Mouse (Mus musculus) hindbrain, embryonic 10.5 days (tissue): Measurements from ENCODE around the gene Hdlbp. TPM values are rescaled to one million over a fixed set of nuclear protein-coding genes. Genes with fewer than 3 reads are reported as not detected.

Experiments
- DNase-seq: peaks from one replicate; pipeline ENCODE4 v3.0.0-alpha.2; 2017; ENCODE audit warnings: low spot score
- H3K27ac ChIP-seq: fragments of 300-500 bp; sonication (generic); 2 replicates; pipeline ENCODE4 v1.5.1; 2016; ENCODE audit warnings: mild to moderate bottlenecking, moderate library complexity
- H3K27me3 ChIP-seq: fragments of 300-500 bp; sonication (generic); 2 replicates; pipeline ENCODE4 v1.6.1; 2016; ENCODE audit warnings: mild to moderate bottlenecking; ENCODE audit not compliant: poor library complexity, insufficient read depth, severe bottlenecking
- H3K36me3 ChIP-seq: fragments of 300-500 bp; sonication (generic); 2 replicates; pipeline ENCODE4 v1.6.1; 2016; ENCODE audit warnings: mild to moderate bottlenecking, moderate library complexity
- H3K4me1 ChIP-seq: fragments of 300-500 bp; sonication (generic); replicated peaks from 2 replicates; pipeline ENCODE4 v1.6.1; 2016; ENCODE audit warnings: mild to moderate bottlenecking
- H3K4me3 ChIP-seq: fragments of 300-500 bp; sonication (generic); 2 replicates; pipeline ENCODE4 v1.5.1; 2016; ENCODE audit warnings: mild to moderate bottlenecking, moderate library complexity
- H3K9me3 ChIP-seq: fragments of 300-500 bp; sonication (generic); 2 replicates; pipeline ENCODE4 v1.6.1; 2016; ENCODE audit warnings: mild to moderate bottlenecking, moderate library complexity
- WGBS: fragments of 180-500 bp; shearing (Covaris S2); methylation state at CpG from one replicate; pipeline ENCODE4 v1.1.7; 2016; 5-methylcytosine and 5-hydroxymethylcytosine counted together
- polyA plus RNA-seq: library from polyadenylated mRNA; unstranded; fragments of >200 nt; fragmentation: Nextera tagmentation; extraction: Ambion mirVana; gene quantifications from 2 replicates; pipeline ENCODE4 v1.2.1, GENCODE M21; 2016

Gene Hdlbp
- polyA plus RNA-seq, 1 experiment from 2014 or later, result 98.3 TPM

- 86% methylated on average over 6 of the region's 6 CpGs for WGBS
- H3K36me3 ChIP-seq, result peaks cover 93% of the 10 kb centered on the region
- no peaks in the 10 kb centered on the region for H3K9me3 ChIP-seq
- H3K27me3 ChIP-seq, result no peaks in the 10 kb centered on the region
- H3K4me3 ChIP-seq, result no peak overlapping the region
- no peak overlapping the region for H3K27ac ChIP-seq
- no peaks in the 10 kb centered on the region for H3K4me1 ChIP-seq
- no peak for DNase-seq
Measured at GRCm38 (mm10) chr1:93432087-93432486, 46.5 kb downstream of the Hdlbp start.

DNA sequence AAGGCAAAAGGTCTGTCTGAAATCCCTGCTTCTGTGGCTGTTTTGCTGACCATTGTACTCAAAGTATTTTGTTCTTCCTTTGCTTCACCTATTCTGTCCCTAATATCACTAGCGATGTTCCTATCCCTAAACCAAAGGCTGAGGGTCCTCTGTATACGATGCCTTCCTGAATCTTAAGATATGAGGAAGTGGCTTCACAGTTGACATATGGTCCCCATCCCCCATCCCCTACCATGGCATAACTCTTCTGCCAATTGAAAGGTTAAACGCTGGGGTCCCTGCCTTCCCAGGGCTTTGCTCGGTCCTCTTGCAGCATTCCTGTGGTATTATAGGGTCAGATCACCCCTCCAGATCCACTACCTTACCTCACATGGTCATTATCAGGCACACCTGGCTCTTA is 75.2 kb downstream of the Hdlbp start:
- 87% methylated on average over 4 of the region's 4 CpGs for WGBS
- Histone ChIP-seq H3K4me3 (no peak overlapping the region), H3K9me3 (no peaks in the 10 kb centered on the region), H3K4me1 (peaks cover 8% of the 10 kb centered on the region), H3K27me3 (peaks cover 27% of the 10 kb centered on the region; the same call in 1 of the 2 replicates), H3K27ac (no peak overlapping the region), H3K36me3 (peaks cover 31% of the 10 kb centered on the region)
- DNase-seq, result no peak

GRCm38 (mm10) chr1:93401191-93402052 is 77.2 kb downstream of the Hdlbp start:
- DNase-seq, result peak; percentile 13
- no peaks in the 10 kb centered on the region for H3K9me3 ChIP-seq
- WGBS, result 21% methylated on average over 38 of the region's 38 CpGs
- peak overlapping the region; percentile 36 for H3K4me3 ChIP-seq
- peaks cover 27% of the 10 kb centered on the region; the same call in 1 of the 2 replicates for H3K27me3 ChIP-seq
- H3K4me1 ChIP-seq, result peaks cover 12% of the 10 kb centered on the region
- H3K36me3 ChIP-seq, result peaks cover 11% of the 10 kb centered on the region
- no peak overlapping the region for H3K27ac ChIP-seq

- Histone ChIP-seq H3K27ac (no peak overlapping the region), H3K27me3 (no peaks in the 10 kb centered on the region), H3K4me1 (0 out of 2 replicates have a peak, but pooled peaks cover 2% of the 10 kb centered on the region), H3K36me3 (no peaks in the 10 kb centered on the region), H3K9me3 (no peaks in the 10 kb centered on the region), H3K4me3 (no peak overlapping the region)
- 66% methylated on average over 2 of the region's 2 CpGs for WGBS
- DNase-seq, result no peak
Measured at GRCm38 (mm10) chr1:93388906-93389305, 89.7 kb downstream of the Hdlbp start.

DNA sequence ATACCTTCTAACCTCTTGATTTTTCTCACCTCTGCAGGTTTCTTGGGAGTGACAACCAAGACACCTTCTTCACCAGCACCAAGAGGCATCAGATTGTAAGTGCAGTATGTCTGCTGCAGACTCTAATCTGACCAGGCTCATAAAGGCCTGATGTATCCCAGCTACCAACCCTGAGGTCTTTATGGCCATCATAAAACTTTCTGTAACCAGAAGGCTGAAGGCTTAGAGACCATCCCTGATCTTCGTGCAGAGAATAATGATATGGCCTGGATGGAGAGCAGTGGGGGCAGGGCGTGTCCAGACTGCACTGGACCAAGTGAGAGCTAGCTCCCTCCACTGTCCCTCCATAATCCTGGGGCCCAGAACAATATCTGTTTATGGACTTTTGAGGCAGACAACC is 91.4 kb downstream of the Hdlbp start:
- no peak for DNase-seq
- no peak overlapping the region for H3K4me3 ChIP-seq
- 83% methylated on average over 2 of the region's 2 CpGs for WGBS

GRCm38 (mm10) chr1:93379117-93379516 is 99.5 kb downstream of the Hdlbp start:
- Histone ChIP-seq H3K27me3 (no peaks in the 10 kb centered on the region), H3K4me3 (no peak overlapping the region), H3K9me3 (no peaks in the 10 kb centered on the region), H3K36me3 (no peaks in the 10 kb centered on the region), H3K27ac (no peak overlapping the region), H3K4me1 (no peaks in the 10 kb centered on the region)
- 82% methylated on average over 5 of the region's 5 CpGs for WGBS
- no peak for DNase-seq

More for the DNA sequence above, 91.4 kb downstream of the Hdlbp start:
- Histone ChIP-seq H3K4me1 (0 out of 2 replicates have a peak, but pooled peaks cover 2% of the 10 kb centered on the region), H3K27ac (no peak overlapping the region), H3K27me3 (no peaks in the 10 kb centered on the region), H3K36me3 (no peaks in the 10 kb centered on the region), H3K9me3 (no peaks in the 10 kb centered on the region)

- 72% methylated on average over 5 of the region's 5 CpGs for WGBS
- peaks cover 9% of the 10 kb centered on the region for H3K4me1 ChIP-seq
- no peaks in the 10 kb centered on the region for H3K9me3 ChIP-seq
Measured at GRCm38 (mm10) chr1:93377307-93377706, 101.3 kb downstream of the Hdlbp start.

DNA sequence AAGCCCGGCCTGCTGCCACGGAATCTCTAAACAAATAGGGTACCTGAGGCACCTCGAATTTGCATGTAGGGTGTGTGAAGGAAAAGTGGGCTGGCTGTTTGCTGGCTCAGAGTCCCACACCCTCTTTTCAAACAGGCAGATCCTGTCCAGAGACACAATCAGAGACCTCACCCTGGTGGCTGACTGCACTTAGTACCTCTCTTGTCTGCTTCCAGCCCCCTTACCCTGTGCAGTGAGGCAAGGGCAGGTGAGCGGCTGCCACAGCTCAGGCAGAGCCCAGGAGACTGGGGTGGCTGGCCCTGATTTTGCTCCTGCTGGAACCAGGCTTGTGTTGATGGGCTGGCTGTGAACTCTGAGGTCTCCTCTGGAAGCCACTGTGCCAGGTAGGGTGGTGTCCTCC is 105.0 kb downstream of the Hdlbp start, which contains the start of gene Ano7:
TSS of gene Ano7 (plus strand) at position 266 of the 400 bp plus-strand sequence.
- peak within 1 kb of the TSS; percentile 67 for H3K27ac ChIP-seq
- DNase-seq, result no peak
- H3K27me3 ChIP-seq, result no peaks in the 10 kb centered on the region
- no peaks in the 10 kb centered on the region for H3K36me3 ChIP-seq
- no peaks in the 10 kb centered on the region for H3K9me3 ChIP-seq
- H3K4me1 ChIP-seq, result peaks cover 11% of the 10 kb centered on the region
- 78% methylated on average over 4 of the region's 4 CpGs for WGBS
- no peak within 1 kb of the TSS for H3K4me3 ChIP-seq

More at GRCm38 (mm10) chr1:93377307-93377706, 101.3 kb downstream of the Hdlbp start:
- no peak overlapping the region for H3K4me3 ChIP-seq
- H3K36me3 ChIP-seq, result no peaks in the 10 kb centered on the region
- H3K27ac ChIP-seq, result no peak overlapping the region
- H3K27me3 ChIP-seq, result no peaks in the 10 kb centered on the region
- DNase-seq, result no peak

DNA sequence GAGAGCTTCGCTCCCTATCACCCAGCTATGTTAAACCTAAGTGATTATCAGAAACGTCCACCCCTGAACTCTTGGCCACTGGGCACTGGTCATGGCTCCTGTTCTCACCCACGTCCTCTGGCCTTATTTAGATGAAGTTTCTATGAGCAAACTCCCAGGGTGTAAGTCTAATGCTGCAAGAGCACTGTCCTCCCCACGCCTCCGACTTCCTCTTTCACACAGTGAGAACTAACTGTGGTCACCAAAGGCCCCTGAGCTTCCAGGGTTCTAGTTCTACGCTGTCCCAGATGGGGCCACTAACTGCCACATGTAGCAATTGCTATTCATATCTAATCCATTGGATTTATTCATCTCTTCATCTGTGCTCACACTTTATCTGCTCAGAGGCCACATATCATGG is 113.0 kb downstream of the Hdlbp start:
- Histone ChIP-seq H3K36me3 (peaks cover 77% of the 10 kb centered on the region), H3K4me1 (no peaks in the 10 kb centered on the region), H3K9me3 (no peaks in the 10 kb centered on the region), H3K4me3 (no peak overlapping the region), H3K27ac (no peak overlapping the region), H3K27me3 (no peaks in the 10 kb centered on the region)
- no peak for DNase-seq
- 95% methylated on average over 6 of the region's 6 CpGs for WGBS

DNA sequence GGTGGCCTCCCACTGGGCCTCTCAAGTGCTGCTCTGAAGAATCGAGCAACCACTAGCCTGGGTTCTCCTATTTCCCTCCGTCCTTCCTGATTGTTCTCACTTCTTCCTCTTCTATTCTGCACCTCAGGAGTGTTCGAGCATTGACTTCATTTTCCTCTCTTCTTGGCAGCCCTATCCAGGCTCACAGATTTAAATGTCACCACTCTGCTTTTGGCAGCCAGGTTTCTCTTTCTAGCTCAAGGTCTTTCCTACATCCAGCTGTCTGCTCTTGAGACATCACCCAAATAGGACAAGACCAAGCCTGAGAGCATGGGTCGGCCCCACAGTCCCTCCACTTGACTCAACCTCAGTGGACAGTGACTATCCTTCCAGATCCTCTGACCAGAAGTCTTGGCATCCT is 116.0 kb downstream of the Hdlbp start:
- H3K36me3 ChIP-seq, result peaks cover 98% of the 10 kb centered on the region
- DNase-seq, result no peak

More for the DNA sequence above, 116.0 kb downstream of the Hdlbp start:
- Histone ChIP-seq H3K27me3 (no peaks in the 10 kb centered on the region), H3K9me3 (no peaks in the 10 kb centered on the region), H3K4me1 (no peaks in the 10 kb centered on the region), H3K4me3 (no peak overlapping the region), H3K27ac (no peak overlapping the region)
- WGBS, result 90% methylated on average over 4 of the region's 4 CpGs

Other genes with a start within 250 kb of the Hdlbp start
- 3.4 and 3.5 TPM in 2 replicates for gene Sned1, start 243.0 kb downstream of the Hdlbp start, polyA plus RNA-seq
- gene Mterf4, start 172.9 kb downstream of the Hdlbp start, polyA plus RNA-seq, result 33.5 and 37.5 TPM in 2 replicates
- 74.2 and 78.5 TPM in 2 replicates for gene Ppp1r7, start 136.0 kb downstream of the Hdlbp start, polyA plus RNA-seq
- gene Pask, start 135.3 kb downstream of the Hdlbp start, polyA plus RNA-seq, result 19.7 and 29.7 TPM in 2 replicates
- 0.07 and 0.29 TPM in 2 replicates for gene Ano7, start 104.9 kb downstream of the Hdlbp start, polyA plus RNA-seq
- 4.1 and 4.8 TPM in 2 replicates for gene Farp2, start 33.3 kb upstream of the Hdlbp start, polyA plus RNA-seq
- 177 and 215 TPM in 2 replicates for gene Stk25, start 179.8 kb upstream of the Hdlbp start, polyA plus RNA-seq
- gene Bok, start 206.8 kb upstream of the Hdlbp start, polyA plus RNA-seq, result 38.7 and 41.6 TPM in 2 replicates